Mouse (Mus musculus): ENCODE data around the gene Nup188. TPM values are rescaled to one million over a fixed set of nuclear protein-coding genes. Genes with fewer than 3 reads are reported as not detected.

The Nup188 gene
- total RNA-seq, 2 experiments from 2014 or later = 20.2 to 20.9 TPM

GRCm38 (mm10) chr2:30365281-30366069 is 79.3 kb downstream of the Nup188 start:
- intact Hi-C loops (cut with DNase I) = no loop called here
- no peak for DNase-seq (ENCODE audit: low spot score in 2 of 2)

GRCm38 (mm10) chr2:30366203-30366602 is 80.0 kb downstream of the Nup188 start:
- intact Hi-C loops (cut with DNase I) = no loop called here
- DNase-seq (ENCODE audit: low spot score in 2 of 2) = no peak

GRCm38 (mm10) chr2:30371544-30371943 is 85.3 kb downstream of the Nup188 start:
- intact Hi-C loops (cut with DNase I) = no loop called here
- DNase-seq (ENCODE audit: low spot score in 2 of 2) = no peak

- DNase-seq (ENCODE audit: low spot score in 2 of 2) = no peak
- intact Hi-C loops (cut with DNase I) = no loop called here
Measured at GRCm38 (mm10) chr2:30372726-30373125, 86.5 kb downstream of the Nup188 start.

GRCm38 (mm10) chr2:30375893-30376292 is 89.7 kb downstream of the Nup188 start:
- DNase-seq (ENCODE audit: low spot score in 2 of 2) = no peak
- intact Hi-C loops (cut with DNase I) = no loop called here

GRCm38 (mm10) chr2:30377721-30378120 is 91.5 kb downstream of the Nup188 start:
- intact Hi-C loops (cut with DNase I) = no loop called here
- no peak for DNase-seq (ENCODE audit: low spot score in 2 of 2)

GRCm38 (mm10) chr2:30379307-30379706 is 93.1 kb downstream of the Nup188 start:
- DNase-seq (ENCODE audit: low spot score in 2 of 2) = no peak
- intact Hi-C loops (cut with DNase I) = no loop called here

GRCm38 (mm10) chr2:30380564-30381376 is 94.6 kb downstream of the Nup188 start:
- DNase-seq (ENCODE audit: low spot score in 2 of 2) = no peak
- intact Hi-C loops (cut with DNase I) = no loop called here

GRCm38 (mm10) chr2:30381377-30381725 is 95.2 kb downstream of the Nup188 start:
- intact Hi-C loops (cut with DNase I) = no loop called here
- no peak for DNase-seq (ENCODE audit: low spot score in 2 of 2)

- intact Hi-C loops (cut with DNase I) = no loop called here
- DNase-seq (ENCODE audit: low spot score in 2 of 2) = peak in 1 of 2 experiments; percentile 40
Measured at GRCm38 (mm10) chr2:30384814-30385213, 98.6 kb downstream of the Nup188 start.

GRCm38 (mm10) chr2:30385591-30385990 is 99.4 kb downstream of the Nup188 start:
- intact Hi-C loops (cut with DNase I) = no loop called here
- DNase-seq (ENCODE audit: low spot score in 2 of 2) = no peak

GRCm38 (mm10) chr2:30386913-30387312 is 100.7 kb downstream of the Nup188 start:
- intact Hi-C loops (cut with DNase I) = no loop called here
- no peak for DNase-seq (ENCODE audit: low spot score in 2 of 2)

GRCm38 (mm10) chr2:30389000-30389399 is 102.8 kb downstream of the Nup188 start:
- DNase-seq (ENCODE audit: low spot score in 2 of 2) = no peak
- intact Hi-C loops (cut with DNase I) = no loop called here

- DNase-seq (ENCODE audit: low spot score in 2 of 2) = peak; percentile 99 to 100
- intact Hi-C loops (cut with DNase I) = no loop called here
Measured at GRCm38 (mm10) chr2:30392114-30392576, 105.9 kb downstream of the Nup188 start, which contains the start of gene Dolpp1. TSS of gene Dolpp1 (plus strand) at chr2:30392254.

- peak in 1 of 2 experiments; percentile 84 for DNase-seq (ENCODE audit: low spot score in 2 of 2)
- intact Hi-C loops (cut with DNase I) = no loop called here
Measured at GRCm38 (mm10) chr2:30392577-30393369, 106.6 kb downstream of the Nup188 start.

GRCm38 (mm10) chr2:30393370-30393656 is 107.1 kb downstream of the Nup188 start:
- intact Hi-C loops (cut with DNase I) = no loop called here
- no peak for DNase-seq (ENCODE audit: low spot score in 2 of 2)

All from left cerebral cortex, postnatal 14 days (tissue).